Mouse (Mus musculus) cortical plate, adult 2 months (tissue): Measurements from ENCODE around the gene Orai2.

Experiments
- CTCF ChIP-seq: fragments of 200-500 bp; IDR thresholded peaks from 2 replicates; pipeline ENCODE4 v1.5.1; 2011; ENCODE audit warnings: mild to moderate bottlenecking, control low read depth, low read length; ENCODE audit not compliant: insufficient read depth; ENCODE audit errors: extremely low read depth
- POLR2A ChIP-seq: fragments of 200-500 bp; IDR thresholded peaks from 2 replicates; pipeline ENCODE4 v1.6.1; 2011; ENCODE audit warnings: mild to moderate bottlenecking, low read length, control low read depth; ENCODE audit not compliant: insufficient read depth; ENCODE audit errors: extremely low read depth

DNA sequence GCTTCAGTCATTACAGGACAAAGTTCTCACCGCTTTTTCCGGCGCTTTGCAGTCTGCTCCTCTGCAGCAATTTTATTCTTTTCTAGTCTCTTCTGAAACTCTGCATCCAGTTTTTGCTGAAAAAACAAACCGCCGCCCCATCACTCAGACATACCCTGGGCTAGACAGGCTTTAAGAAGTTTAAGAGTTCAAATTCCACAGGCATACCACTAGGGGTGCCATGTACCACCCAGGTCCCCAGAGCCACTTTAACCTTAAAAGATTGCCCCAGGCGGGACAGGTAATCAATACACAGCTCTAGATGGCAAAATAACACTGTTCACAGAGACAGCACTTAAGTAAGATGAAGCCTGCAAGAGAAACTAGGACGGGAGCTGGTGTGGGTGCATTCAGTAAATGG lies 21.4 kb upstream of the Orai2 start:
- TF ChIP-seq POLR2A (no peak), CTCF (no peak)
